Mouse (Mus musculus) induced T-regulatory cell, adult 2 months (primary cell): ENCODE measurements around the gene Zc3h14.
A peak's percentile ranks its signal among the peaks of the same experiment; 100 is the strongest.

ENCODE experiments used
- DNase-seq: peaks from one replicate; pipeline ENCODE4 v3.0.0-alpha.2; 2012; ENCODE audit warnings: low read depth

The Zc3h14 gene

DNA sequence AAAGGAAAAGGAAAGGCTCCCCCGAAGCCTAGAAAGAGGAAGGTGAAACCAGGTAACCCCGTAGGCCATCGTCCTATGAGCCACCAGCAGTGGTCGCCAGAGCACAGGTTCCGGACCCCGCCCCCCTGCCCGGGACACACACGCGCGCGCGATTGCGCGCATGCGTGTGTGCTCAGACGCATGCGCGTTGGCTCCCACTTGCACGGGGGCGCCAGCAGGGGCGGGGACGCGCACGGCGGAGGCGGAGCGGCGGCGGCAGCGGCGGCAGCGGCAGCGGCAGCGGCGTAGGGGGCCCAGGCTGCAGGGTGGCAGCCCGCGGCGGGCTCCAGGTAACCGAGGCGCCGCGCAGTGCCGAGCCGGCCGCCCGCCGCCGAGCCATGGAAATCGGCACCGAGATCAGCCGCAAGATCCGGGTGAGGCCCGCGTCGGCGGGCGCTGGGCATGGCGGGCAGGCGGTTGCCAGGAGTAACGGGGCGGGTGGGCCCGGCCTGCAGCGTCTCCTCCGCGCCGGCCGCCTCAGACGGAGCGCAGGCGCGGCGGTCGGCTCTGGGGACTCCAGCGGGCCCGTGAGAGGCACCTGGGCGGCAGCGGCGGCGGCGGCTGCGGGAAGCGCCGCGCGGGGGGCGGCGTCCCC lies at the start of gene Zc3h14:
Zc3h14 (plus strand) TSS at position 219 of the 634 bp plus-strand sequence.
- DNase-seq, result peak; percentile 97

GRCm38 (mm10) chr12:98697202-98697601 lies 49.6 kb upstream of the Zc3h14 start:
- DNase-seq, result no peak

DNA sequence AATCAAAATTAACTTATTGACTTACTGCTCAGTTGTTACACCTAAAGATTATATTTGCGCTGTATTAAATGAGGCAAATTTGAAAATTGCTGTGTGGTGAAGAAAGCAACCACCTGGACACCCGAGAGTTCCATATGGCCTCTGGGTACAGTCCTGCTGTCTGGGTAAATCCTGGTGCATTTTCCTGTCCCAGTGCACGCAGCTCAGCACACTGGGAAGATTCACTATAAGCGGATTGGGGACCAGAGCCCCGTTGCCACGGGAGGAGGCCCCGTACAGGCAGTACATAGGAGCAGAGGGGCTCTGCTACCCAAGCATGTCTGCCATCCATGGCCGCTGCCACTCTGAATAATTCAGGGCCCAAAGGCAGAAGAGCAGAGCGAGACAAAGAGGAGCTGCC lies 45.2 kb upstream of the Zc3h14 start:
- no peak for DNase-seq

- no peak for DNase-seq
These were observed 43.2 kb upstream of the Zc3h14 start for GRCm38 (mm10) chr12:98703554-98703953.

GRCm38 (mm10) chr12:98703961-98704360 lies 42.8 kb upstream of the Zc3h14 start:
- no peak for DNase-seq

DNA sequence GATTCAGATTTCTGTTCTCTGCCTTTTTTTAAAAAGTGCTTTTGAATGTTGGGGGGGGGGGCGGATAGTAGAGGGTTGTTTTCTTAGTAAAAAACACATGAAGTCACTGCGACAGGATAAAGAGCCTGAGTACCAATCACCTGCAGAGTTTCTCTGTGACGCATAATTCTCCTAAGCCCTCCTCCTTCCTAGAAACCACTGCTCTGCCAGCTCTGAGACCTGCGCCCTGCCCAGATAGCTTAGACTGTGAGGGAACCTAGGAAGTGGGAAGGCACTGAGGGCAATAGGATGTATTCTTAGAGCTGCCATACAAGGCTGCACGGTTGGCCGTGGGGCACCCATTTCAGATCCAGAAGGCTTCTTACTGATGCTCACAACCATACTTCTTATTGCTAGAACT lies 33.9 kb upstream of the Zc3h14 start:
- DNase-seq, result no peak

- DNase-seq, result no peak
These were observed 33.1 kb upstream of the Zc3h14 start for GRCm38 (mm10) chr12:98713621-98714103.

DNA sequence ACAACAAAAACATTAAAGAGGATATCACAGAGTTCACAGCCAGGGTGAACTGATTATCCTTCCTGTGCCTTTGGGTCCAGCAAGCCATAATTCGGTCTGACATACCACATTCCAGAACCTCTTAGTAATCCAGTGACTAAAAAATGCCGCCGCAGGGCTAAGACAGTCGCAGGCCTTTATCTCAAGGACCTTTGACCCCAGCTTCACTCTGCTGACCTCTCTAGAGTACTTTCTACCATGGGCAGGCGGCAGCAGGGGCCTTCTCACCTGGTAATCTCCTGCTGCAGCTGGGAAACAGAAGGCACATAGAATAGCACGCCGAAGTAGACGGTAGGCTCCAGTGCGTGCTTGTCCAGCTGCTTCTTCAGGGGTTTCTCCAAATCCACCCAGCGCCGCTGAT lies 32.0 kb upstream of the Zc3h14 start:
- no peak for DNase-seq

DNA sequence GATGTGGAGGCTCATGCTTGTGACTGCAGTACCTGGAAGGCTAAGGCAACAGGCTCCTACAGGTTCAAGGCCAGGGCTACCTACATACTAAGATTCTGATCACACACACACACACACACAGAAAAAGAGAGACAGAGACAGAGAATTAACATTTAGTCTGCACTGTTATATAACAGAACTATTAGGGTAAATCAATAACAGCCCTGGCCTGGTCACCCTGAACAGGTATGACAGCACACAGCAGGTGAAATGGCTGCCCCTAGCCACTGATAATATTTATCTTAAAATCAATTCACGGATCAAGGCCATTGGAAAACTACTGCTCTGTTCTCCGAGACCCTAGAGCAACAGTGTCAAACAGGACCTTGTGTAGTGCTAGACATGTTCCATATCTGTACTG lies 30.6 kb upstream of the Zc3h14 start:
- no peak for DNase-seq

GRCm38 (mm10) chr12:98720628-98721027 lies 26.1 kb upstream of the Zc3h14 start:
- no peak for DNase-seq

DNA sequence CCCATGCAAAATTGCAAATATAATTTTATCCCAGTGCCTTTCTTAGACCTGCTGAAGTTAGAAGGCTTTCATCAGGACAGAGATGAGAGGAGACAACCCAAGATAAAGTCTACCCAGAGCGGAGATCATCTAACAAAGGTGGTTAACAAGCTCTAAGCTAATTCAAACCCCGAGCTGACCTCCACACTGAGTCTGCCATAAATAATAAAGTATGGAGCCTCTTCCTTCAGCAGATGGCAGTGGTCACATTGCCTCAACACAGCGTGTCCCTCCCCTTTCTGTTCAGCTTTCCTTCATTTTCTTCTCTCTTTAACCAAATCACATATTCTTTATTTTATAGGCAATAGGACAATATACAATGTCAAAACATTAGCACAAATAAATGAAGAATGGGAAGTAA lies 25.7 kb upstream of the Zc3h14 start:
- no peak for DNase-seq

DNA sequence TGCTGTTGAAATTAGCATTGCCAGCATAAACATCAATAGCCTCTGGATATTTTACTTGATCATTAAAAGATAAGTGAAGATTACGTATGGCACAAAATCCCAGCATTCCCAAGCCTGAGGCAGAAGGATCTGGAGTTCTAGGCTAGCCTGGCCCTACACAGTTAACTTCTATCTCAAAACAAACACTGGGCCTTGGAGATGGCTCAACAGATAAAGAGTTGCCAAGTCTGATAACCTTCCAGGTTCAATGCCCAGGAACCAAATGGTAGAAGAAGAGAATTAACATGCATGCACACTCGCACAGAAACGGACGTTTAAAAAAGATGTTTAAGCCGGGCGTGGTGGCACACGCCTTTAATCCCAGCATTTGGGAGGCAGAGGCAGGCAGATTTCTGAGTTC lies 22.5 kb upstream of the Zc3h14 start:
- no peak for DNase-seq

GRCm38 (mm10) chr12:98724976-98725375 lies 21.8 kb upstream of the Zc3h14 start:
- DNase-seq, result no peak

DNA sequence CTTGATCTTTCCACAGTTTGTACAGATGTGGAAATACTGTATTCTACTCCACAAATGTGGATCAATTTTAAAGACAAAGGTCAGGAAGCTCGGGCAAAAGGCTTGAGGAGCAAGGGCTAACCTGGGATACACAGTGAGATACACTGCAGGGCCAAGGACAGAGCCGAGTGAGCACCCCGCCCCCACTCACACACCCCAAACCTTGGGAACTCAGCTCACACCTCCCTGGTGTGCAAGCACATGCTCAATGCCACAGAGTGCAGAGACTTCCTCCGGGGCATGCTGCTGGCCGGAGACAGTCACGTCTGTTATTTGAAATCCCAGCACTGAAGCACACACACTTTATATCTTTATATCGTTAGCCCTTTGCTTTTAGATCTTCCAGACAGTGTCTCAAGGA lies 20.7 kb upstream of the Zc3h14 start:
- no peak for DNase-seq

- no peak for DNase-seq
These were observed 19.6 kb upstream of the Zc3h14 start for GRCm38 (mm10) chr12:98727186-98727585.

GRCm38 (mm10) chr12:98730682-98731081 lies 16.1 kb upstream of the Zc3h14 start:
- DNase-seq, result no peak

GRCm38 (mm10) chr12:98733165-98733564 lies 13.6 kb upstream of the Zc3h14 start:
- peak; percentile 29 for DNase-seq

- no peak for DNase-seq
These were observed 13.0 kb upstream of the Zc3h14 start for GRCm38 (mm10) chr12:98733776-98734175.

- peak; percentile 71 for DNase-seq
These were observed 12.4 kb upstream of the Zc3h14 start for GRCm38 (mm10) chr12:98734246-98734879.

DNA sequence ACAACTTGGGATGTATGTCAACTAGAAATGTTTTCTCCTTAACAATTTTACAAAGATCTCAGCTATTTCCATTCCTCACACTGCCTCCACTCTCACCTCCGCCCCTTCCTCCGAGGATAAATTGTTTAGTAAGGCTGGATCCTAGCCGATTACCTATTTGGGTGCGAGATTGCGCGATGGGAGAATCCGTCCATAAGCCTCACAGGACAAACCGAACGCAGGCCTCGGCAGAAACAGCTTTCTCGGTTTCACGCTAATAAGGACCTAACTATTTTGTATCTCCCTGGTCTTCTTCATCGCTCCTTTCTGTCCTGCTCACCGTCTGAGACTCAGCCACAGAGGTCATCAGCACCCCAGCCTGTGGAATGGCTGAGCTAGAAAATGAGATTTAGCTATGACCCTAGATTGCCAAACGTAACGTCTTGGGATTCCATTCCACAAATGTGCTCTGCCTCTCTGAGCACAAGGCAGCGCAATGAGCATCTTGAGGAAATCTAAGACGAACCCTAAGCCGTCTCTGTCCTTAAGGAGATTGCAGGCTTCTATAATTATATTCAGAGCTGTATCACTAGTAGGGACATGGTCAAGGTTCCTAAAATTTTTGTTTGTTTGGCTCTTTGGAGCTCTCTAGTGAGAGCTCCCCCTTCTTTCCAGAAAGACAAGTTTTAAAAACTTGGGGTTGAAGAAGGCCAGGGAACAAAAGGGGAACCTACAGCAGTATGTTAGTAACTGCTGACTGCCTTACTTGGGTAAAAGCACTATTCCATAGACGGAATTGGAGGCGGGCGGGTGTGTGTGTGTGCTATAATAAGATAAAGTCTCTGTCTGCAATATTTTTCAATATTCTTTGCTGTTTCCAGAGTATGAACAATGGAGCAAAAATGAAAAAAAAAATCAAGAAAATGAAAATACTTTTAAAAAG lies 11.6 kb upstream of the Zc3h14 start:
- no peak for DNase-seq

DNA sequence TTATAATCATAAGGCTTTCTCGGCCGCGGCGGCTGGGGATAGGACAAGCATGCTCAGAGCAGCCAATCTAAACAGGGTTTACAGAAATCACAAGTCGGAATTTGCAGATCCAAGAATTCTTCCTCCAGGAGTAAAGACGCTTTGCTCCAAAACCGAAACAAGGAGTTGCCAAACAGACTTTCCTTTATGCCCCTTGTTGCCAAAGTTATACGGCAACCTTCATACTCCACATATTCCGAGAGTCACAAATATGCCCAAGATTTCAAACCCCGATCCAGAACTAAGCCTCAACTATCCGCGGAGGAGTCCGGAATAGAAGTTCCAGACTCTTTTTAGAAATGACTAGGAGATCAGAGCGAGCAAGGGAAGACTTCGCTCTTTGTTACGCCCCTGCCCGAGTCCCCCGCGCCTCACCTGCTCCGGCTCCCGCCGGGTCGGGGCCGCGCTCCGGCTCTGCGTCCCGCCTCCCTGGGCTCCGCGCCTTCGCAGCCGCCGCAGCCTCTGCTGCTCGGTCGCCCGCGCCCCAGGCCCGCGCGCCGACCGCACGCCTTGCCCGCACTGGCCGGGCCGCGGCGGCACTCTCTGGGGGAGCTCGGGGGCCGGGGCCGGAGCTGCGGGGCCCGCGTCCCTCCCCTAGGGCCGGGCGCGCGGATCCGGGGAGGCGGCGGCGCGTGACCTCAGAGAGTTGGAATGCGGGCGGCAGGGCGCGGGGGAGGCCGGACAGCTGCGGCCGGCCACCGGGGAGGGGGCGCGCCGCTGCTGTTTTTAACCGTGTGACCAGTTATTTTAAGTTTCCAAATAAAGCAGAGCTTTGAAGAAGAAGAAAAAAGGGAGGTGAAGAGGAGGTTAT lies 9.6 kb upstream of the Zc3h14 start, which contains the start of gene Ptpn21:
Ptpn21 (minus strand) TSS at position 455 of the 850 bp plus-strand sequence.
- DNase-seq, result peak; percentile 24
